Mouse (Mus musculus) stomach, embryonic 15.5 days (tissue): Measurements from ENCODE around the gene Dis3l2. TPM values are rescaled to one million over a fixed set of nuclear protein-coding genes. Genes with fewer than 3 reads are reported as not detected.

Experiments used
- ATAC-seq: fragments of 200-750 bp; cut with Nextera tagmentation; 2 replicates; pipeline ENCODE4 v1.8.0; 2017; ENCODE audit warnings: low read depth, moderate number of reproducible peaks, moderate TSS enrichment; ENCODE audit not compliant: insufficient read depth, low FRiP score
- H3K27ac ChIP-seq: fragments of 300-500 bp; sonication (generic); 2 replicates; pipeline ENCODE4 v1.5.1; 2015; ENCODE audit warnings: mild to moderate bottlenecking, inconsistent platforms
- H3K27me3 ChIP-seq: fragments of 300-500 bp; sonication (generic); replicated peaks from 2 replicates; pipeline ENCODE4 v1.6.1; 2015; ENCODE audit warnings: inconsistent platforms
- H3K36me3 ChIP-seq: fragments of 300-500 bp; sonication (generic); 2 replicates; pipeline ENCODE4 v1.6.1; 2015; ENCODE audit warnings: inconsistent platforms
- H3K4me1 ChIP-seq: fragments of 300-500 bp; sonication (generic); 2 replicates; pipeline ENCODE4 v1.6.1; 2015; ENCODE audit warnings: inconsistent platforms
- H3K4me2 ChIP-seq: fragments of 300-500 bp; sonication (generic); 2 replicates; pipeline ENCODE4 v1.6.1; 2015; ENCODE audit warnings: mild to moderate bottlenecking, inconsistent platforms
- H3K4me3 ChIP-seq: fragments of 300-500 bp; sonication (generic); replicated peaks from 2 replicates; pipeline ENCODE4 v1.5.1; 2015; ENCODE audit warnings: inconsistent platforms
- H3K9ac ChIP-seq: fragments of 300-500 bp; sonication (generic); 2 replicates; pipeline ENCODE4 v1.6.1; 2015; ENCODE audit warnings: inconsistent platforms
- H3K9me3 ChIP-seq: fragments of 300-500 bp; sonication (generic); 2 replicates; pipeline ENCODE4 v1.6.1; 2016; ENCODE audit warnings: inconsistent platforms
- WGBS: fragments of 180-500 bp; shearing (Covaris S2); methylation state at CpG from one replicate; pipeline ENCODE4 v1.1.7; 2015; 5-methylcytosine and 5-hydroxymethylcytosine counted together
- polyA plus RNA-seq: library from polyadenylated mRNA; unstranded; fragments of >200 nt; fragmentation: Nextera tagmentation; extraction: Ambion mirVana; gene quantifications from 2 replicates; pipeline ENCODE4 v1.2.1, GENCODE M21; 2015

Dis3l2 gene
- polyA plus RNA-seq, 1 experiment from 2014 or later: 18.9 TPM

DNA sequence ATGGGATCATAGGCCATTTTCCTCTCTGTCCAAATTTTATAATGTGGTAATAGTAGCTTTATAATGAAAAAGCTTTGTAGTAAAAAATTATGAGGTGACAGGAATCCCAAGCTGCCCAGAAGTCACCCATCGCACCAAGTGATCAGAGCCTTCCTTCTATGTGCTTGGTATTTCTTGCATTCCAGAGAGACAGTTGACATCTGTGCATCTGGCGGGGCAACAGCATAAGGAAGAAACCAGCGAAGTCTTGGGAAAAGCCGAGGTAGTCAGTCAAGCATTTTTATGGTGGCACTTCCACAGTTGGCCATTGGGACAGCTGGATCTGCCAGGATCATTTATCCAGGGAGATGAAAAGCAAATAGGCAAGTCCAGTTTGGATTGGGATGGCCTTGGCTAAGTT, 229.2 kb downstream of the Dis3l2 start:
- Histone ChIP-seq H3K4me1 (no peaks in the 10 kb centered on the region), H3K36me3 (no peaks in the 10 kb centered on the region), H3K27ac (no peak overlapping the region), H3K4me3 (no peak overlapping the region), H3K9me3 (no peaks in the 10 kb centered on the region), H3K27me3 (no peaks in the 10 kb centered on the region), H3K4me2 (no peak overlapping the region), H3K9ac (no peak overlapping the region)
- no peak for ATAC-seq
- 85% methylated on average over 4 of the region's 4 CpGs for WGBS

DNA sequence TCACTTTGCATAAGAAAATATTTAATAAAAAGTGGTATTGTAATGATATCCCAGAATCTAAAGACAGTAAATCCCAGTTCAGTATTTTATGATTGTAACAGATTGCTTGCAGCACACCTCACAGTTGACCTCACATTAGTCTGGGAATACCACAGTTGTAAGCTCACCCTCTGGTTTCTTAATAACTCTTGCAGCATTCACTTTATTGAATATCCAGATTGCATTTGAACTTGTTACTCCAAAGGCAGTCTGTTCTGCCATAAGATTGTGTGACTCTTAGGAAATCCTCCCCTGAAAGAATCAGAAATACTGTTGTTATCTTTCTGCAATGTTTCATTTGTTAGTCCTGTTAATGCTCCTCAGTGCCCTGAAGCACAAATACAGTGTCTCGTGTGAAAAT, 230.0 kb downstream of the Dis3l2 start:
- Histone ChIP-seq H3K4me3 (no peak overlapping the region), H3K4me1 (no peaks in the 10 kb centered on the region), H3K36me3 (no peaks in the 10 kb centered on the region), H3K9ac (no peak overlapping the region), H3K4me2 (no peak overlapping the region), H3K27me3 (no peaks in the 10 kb centered on the region), H3K27ac (no peak overlapping the region), H3K9me3 (no peaks in the 10 kb centered on the region)
- WGBS: 76% methylated on average over 1 of the region's 1 CpGs
- ATAC-seq: no peak

DNA sequence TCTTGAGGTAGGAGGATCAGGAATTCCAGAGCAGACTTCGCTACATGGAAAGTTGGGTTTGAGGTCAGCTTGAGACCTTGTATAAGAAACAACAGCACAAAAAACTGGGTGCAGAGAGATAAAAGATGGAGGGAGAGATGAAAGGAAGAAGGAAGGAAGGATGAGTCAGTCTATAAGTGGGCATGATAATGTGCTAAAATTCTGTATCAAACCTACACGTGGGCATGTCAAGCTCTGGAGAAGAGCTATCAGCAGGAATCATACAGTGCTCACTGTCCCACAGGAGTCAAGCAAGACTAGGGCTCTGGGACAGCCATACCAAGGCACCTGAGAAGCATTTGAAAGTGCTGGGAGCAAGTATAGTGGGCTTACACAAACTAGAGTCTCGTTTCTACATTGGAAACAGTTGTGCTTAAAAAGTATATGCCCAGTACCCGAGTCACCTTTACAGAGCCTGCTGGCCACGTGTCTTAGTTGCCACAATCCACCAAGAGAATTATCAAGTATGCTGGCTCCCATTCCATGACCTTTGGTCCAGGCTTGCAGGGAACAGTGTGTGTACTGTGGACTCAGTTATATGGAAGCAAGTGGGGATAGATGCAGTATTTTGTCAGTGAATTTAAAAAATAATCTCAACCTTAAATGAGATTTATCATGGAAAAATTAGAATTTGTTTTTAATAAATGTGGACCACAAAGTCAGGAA, 248.0 kb downstream of the Dis3l2 start:
- 79% methylated on average over 5 of the region's 5 CpGs for WGBS
- Histone ChIP-seq H3K36me3 (no peaks in the 10 kb centered on the region), H3K4me1 (no peaks in the 10 kb centered on the region), H3K9me3 (no peaks in the 10 kb centered on the region), H3K9ac (no peak overlapping the region), H3K27me3 (no peaks in the 10 kb centered on the region), H3K4me3 (no peak overlapping the region), H3K4me2 (no peak overlapping the region), H3K27ac (no peak overlapping the region)
- no peak for ATAC-seq

DNA sequence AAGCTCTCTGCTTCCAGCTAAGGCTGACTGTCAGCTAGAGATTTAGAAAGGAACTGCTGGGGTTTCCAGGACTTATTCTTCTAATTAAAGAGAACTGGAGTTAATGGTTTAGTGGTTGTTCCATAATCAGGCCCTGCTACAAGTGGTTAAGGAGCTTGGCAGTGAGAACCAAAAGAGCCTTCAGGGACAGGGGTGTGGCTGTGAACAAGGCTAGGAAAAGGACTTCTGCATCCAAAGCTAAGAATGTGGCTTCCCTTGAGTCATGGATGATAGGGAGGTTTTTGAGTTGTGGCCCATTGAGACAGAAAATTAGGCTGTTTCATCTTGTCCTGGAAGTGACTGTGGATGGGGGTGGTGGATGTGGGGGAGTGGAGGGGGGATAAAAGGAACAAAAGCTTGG, 252.2 kb downstream of the Dis3l2 start:
- Histone ChIP-seq H3K4me1 (no peaks in the 10 kb centered on the region), H3K9me3 (no peaks in the 10 kb centered on the region), H3K4me3 (no peak overlapping the region), H3K4me2 (no peak overlapping the region), H3K9ac (no peak overlapping the region), H3K36me3 (no peaks in the 10 kb centered on the region), H3K27me3 (no peaks in the 10 kb centered on the region), H3K27ac (no peak overlapping the region)
- ATAC-seq: no peak

DNA sequence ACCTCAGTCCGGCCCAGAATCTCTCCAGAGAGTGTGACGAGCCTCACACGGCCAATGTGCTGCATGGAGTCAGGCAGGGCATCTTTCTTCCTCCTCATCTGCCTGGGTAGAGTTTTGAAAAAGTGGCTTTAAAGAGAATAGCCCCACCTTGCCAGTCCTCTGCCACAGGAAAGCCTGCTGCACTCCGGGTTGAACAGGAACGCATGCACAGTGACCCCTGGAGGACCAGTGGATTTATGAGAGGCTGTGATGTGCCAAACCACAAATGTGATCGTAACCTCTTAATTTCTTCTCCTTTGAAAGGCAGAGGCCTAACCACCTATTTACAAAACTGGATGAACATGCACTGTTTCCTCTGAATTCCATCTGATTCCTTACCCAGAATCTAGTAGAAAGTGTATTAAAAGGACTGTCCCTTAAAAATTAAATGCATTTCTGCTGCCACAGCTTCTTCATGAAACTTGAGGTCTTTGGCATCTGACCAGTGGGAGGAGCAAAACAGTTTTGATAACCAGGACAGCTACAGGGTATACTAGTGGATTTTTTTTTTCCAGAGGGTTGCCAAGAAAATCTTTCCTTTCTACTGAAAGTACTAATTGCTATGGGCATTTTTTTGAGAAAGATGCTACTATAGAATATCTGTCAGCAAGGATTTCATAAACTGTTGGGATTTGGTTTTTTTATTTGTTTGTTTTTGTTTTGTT, 264.8 kb downstream of the Dis3l2 start:
- Histone ChIP-seq H3K4me3 (no peak overlapping the region), H3K4me2 (no peak overlapping the region), H3K9ac (no peak overlapping the region), H3K4me1 (no peaks in the 10 kb centered on the region), H3K27ac (no peak overlapping the region), H3K27me3 (no peaks in the 10 kb centered on the region), H3K9me3 (no peaks in the 10 kb centered on the region), H3K36me3 (no peaks in the 10 kb centered on the region)
- WGBS: 60% methylated on average over 6 of the region's 6 CpGs
- ATAC-seq: no peak

DNA sequence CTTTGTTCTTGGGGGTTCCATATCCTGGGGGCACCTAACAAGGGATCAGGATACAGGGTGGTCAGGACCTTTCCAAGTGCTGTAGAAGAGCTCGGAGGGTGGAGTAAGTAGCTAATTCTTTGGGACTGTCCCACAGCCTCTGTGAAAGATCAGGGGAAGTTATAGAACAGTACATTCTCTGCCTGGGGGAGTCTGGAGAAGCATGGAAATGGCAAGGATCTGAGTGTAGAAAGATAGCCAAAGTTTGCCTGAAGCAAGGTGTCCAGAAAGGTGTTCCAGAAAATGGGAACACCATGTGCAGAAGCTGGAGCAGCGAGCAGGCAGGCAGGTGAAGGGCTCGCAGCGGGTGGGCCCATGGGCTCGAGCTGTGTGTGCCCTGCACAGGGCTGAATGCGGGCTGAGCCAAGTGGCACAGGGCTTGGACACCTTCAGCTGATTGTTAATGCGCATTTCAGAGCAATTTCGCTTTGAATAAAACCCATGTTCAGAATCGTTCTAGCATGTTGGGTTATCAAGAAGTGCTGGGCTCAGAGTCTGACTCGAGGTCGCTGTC, 265.6 kb downstream of the Dis3l2 start:
- Histone ChIP-seq H3K9ac (no peak overlapping the region), H3K27ac (no peak overlapping the region), H3K4me3 (no peak overlapping the region), H3K4me1 (no peaks in the 10 kb centered on the region), H3K9me3 (no peaks in the 10 kb centered on the region), H3K4me2 (no peak overlapping the region), H3K27me3 (no peaks in the 10 kb centered on the region), H3K36me3 (no peaks in the 10 kb centered on the region)
- 89% methylated on average over 11 of the region's 11 CpGs for WGBS
- no peak for ATAC-seq

DNA sequence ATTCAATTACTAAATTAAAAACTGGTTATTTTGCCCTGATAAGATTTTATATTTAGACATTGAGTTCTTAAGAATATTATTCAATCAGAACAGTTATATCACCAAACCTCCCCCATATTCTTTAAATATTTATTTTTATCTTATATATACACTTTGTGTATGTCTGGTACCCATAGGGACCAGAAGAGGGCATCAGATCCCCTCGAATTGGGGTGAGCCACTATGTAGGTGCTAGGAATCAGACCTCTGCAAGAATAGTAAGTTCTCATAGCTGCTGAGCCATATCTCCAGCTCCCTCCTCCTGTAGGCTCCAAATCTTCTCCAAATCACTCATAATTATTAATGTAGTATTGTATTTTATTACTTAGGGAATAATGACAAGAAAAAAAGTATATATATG, 269.1 kb downstream of the Dis3l2 start:
- Histone ChIP-seq H3K4me3 (no peak overlapping the region), H3K27ac (no peak overlapping the region), H3K9me3 (no peaks in the 10 kb centered on the region), H3K9ac (no peak overlapping the region), H3K27me3 (no peaks in the 10 kb centered on the region), H3K4me2 (no peak overlapping the region), H3K4me1 (no peaks in the 10 kb centered on the region), H3K36me3 (no peaks in the 10 kb centered on the region)
- WGBS: 27% methylated on average over 1 of the region's 1 CpGs
- ATAC-seq: no peak

DNA sequence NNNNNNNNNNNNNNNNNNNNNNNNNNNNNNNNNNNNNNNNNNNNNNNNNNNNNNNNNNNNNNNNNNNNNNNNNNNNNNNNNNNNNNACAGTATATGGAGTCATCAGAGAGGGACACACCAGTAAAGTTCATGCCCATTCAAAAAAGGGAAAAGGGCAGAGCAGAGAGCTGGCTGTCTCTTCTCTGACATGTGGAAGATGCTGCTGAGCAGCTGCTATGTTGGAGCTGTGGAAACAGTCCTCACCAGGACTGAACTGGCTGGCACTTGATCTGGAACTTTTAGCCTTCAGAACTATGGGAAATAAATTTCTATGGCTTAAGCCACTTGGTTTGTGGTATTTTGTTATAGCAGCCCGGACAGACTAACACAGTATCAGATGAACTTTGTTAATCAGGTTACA, 273.4 kb downstream of the Dis3l2 start:
- no peak overlapping the region for H3K4me3 ChIP-seq
- H3K27ac ChIP-seq: no peak overlapping the region
- ATAC-seq: no peak
- no peak overlapping the region for H3K4me2 ChIP-seq
- H3K9ac ChIP-seq: no peak overlapping the region
- 85% methylated on average over 1 of the region's 1 CpGs for WGBS
- no peaks in the 10 kb centered on the region for H3K36me3 ChIP-seq
- H3K4me1 ChIP-seq: no peaks in the 10 kb centered on the region
- no peaks in the 10 kb centered on the region for H3K27me3 ChIP-seq
- no peaks in the 10 kb centered on the region for H3K9me3 ChIP-seq

DNA sequence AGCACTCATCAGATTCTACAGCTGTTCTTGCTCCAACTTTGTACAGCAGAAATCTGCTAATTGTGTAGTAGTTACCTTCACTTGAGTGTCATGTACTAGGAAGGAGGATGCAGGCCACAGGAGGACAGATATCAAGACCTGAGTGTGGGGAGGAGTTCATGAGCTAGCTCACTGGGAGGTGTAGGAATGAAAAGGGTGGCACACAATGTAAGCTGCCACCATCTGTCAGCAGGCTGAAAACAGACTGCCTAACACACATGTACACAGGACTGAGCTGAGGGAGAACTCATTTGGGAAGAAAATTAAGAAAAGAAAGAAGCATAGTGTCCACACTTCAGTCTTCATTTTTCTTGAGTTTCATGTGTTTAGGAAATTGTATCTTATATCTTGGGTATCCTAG, 282.8 kb downstream of the Dis3l2 start:
- H3K4me2 ChIP-seq: no peak overlapping the region
- no peaks in the 10 kb centered on the region for H3K27me3 ChIP-seq
- H3K27ac ChIP-seq: no peak overlapping the region
- H3K36me3 ChIP-seq: no peaks in the 10 kb centered on the region
- no peaks in the 10 kb centered on the region for H3K4me1 ChIP-seq
- no peak overlapping the region for H3K4me3 ChIP-seq
- H3K9me3 ChIP-seq: no peaks in the 10 kb centered on the region
- no peak for ATAC-seq
- H3K9ac ChIP-seq: no peak overlapping the region

DNA sequence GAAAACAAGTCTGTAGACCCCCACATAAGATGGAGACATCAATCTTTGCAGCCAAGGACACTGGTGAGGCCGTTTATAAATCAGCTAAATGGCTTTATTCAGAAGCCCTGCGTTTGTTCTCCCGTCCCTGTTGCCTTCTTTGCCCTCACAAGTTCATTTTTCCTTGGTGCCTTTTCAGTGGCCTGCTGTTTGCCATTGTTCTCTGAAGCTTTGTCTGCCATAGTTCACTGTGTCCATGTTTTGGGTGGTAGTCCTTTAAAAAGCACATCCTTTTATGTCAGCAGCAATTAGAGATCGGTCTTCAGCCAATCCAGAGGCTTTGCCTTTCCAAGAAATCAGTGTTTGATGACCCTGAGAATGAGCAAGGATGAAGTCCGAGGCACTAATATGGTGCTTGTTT, 289.2 kb downstream of the Dis3l2 start:
- no peaks in the 10 kb centered on the region for H3K36me3 ChIP-seq
- H3K4me2 ChIP-seq: no peak overlapping the region
- ATAC-seq: no peak
- H3K4me3 ChIP-seq: no peak overlapping the region
- H3K27me3 ChIP-seq: no peaks in the 10 kb centered on the region
- no peak overlapping the region for H3K9ac ChIP-seq
- 65% methylated on average over 5 of the region's 5 CpGs for WGBS
- no peaks in the 10 kb centered on the region for H3K9me3 ChIP-seq
- no peak overlapping the region for H3K27ac ChIP-seq
- H3K4me1 ChIP-seq: no peaks in the 10 kb centered on the region

DNA sequence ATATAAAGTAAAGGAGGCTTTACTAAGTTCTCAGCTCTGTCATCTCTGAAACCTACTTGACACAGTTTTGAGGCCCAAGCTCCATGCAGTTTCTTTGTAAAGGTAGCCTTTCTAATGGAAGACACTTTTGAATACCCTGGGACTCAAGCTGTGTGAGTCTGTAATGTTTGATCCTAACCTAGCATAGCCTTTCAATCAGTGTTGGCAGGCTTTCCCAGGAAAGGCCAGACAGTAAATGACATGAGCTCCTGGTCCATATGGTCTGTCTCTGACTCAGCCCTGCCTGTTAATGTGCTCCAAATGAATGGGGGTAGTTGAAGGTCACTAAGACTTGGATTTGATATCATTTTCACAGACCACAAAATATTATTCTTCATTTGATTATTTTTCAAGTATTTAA, 290.4 kb downstream of the Dis3l2 start:
- Histone ChIP-seq H3K9ac (no peak overlapping the region), H3K27me3 (no peaks in the 10 kb centered on the region), H3K27ac (no peak overlapping the region), H3K9me3 (no peaks in the 10 kb centered on the region), H3K36me3 (no peaks in the 10 kb centered on the region), H3K4me1 (no peaks in the 10 kb centered on the region), H3K4me3 (no peak overlapping the region), H3K4me2 (no peak overlapping the region)
- no peak for ATAC-seq

DNA sequence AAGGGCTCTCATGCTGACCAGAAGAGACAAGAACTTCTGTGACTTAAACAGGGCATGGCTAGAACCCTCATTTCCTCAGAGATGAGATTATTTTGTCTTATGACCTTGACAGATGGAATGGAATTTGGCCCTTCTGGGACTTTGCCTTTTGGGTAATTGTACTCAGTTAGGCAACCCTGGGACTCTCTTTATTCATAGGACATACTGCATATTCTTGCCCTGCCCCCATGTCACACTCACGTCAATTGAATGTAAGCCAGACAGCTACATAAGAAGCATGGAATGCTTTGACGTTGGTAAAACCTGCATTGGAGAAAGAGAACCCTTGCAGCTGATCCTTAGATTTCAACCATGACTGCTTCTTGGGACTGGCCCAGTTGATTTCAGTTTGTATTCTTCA, 294.4 kb downstream of the Dis3l2 start:
- no peak overlapping the region for H3K4me2 ChIP-seq
- no peaks in the 10 kb centered on the region for H3K36me3 ChIP-seq
- no peaks in the 10 kb centered on the region for H3K4me1 ChIP-seq
- no peak overlapping the region for H3K27ac ChIP-seq
- ATAC-seq: no peak
- no peak overlapping the region for H3K9ac ChIP-seq
- H3K9me3 ChIP-seq: no peaks in the 10 kb centered on the region
- no peak overlapping the region for H3K4me3 ChIP-seq
- 80% methylated on average over 2 of the region's 2 CpGs for WGBS
- H3K27me3 ChIP-seq: no peaks in the 10 kb centered on the region
